Mouse (Mus musculus) E14TG2a.4 (cell line): ENCODE data around the gene Aunip.
A peak's percentile ranks its signal among the peaks of the same experiment; 100 is the strongest.

ENCODE experiments used
- H3K27me3 ChIP-seq: 2 replicates; pipeline ENCODE4 v1.6.1; 2014; ENCODE audit warnings: low read length, control low read depth; ENCODE audit not compliant: insufficient read depth
- H3K36me3 ChIP-seq: 2 replicates; pipeline ENCODE4 v1.6.1; 2014; ENCODE audit warnings: low read length, control low read depth; ENCODE audit not compliant: insufficient read depth
- H3K4me1 ChIP-seq: replicated peaks from 2 replicates; pipeline ENCODE4 v1.6.1; 2014; ENCODE audit warnings: low read depth, low read length, control low read depth
- H3K4me3 ChIP-seq: replicated peaks from 2 replicates; pipeline ENCODE4 v1.5.1; 2014; ENCODE audit warnings: mild to moderate bottlenecking, low read length
- H3K9me3 ChIP-seq: 2 replicates; pipeline ENCODE4 v1.6.1; 2014; ENCODE audit warnings: low read length, control low read depth
- CTCF ChIP-seq: conservative IDR thresholded peaks from 2 replicates; pipeline ENCODE4 v1.5.1; 2014; ENCODE audit warnings: low read length
- NANOG ChIP-seq: IDR thresholded peaks from 2 replicates; pipeline ENCODE4 v1.6.1; 2014; ENCODE audit warnings: borderline replicate concordance, low read length, mixed read lengths
- POU5F1 ChIP-seq: IDR thresholded peaks from 2 replicates; pipeline ENCODE4 v1.6.1; 2014; ENCODE audit warnings: low read length, borderline replicate concordance

The Aunip gene

DNA sequence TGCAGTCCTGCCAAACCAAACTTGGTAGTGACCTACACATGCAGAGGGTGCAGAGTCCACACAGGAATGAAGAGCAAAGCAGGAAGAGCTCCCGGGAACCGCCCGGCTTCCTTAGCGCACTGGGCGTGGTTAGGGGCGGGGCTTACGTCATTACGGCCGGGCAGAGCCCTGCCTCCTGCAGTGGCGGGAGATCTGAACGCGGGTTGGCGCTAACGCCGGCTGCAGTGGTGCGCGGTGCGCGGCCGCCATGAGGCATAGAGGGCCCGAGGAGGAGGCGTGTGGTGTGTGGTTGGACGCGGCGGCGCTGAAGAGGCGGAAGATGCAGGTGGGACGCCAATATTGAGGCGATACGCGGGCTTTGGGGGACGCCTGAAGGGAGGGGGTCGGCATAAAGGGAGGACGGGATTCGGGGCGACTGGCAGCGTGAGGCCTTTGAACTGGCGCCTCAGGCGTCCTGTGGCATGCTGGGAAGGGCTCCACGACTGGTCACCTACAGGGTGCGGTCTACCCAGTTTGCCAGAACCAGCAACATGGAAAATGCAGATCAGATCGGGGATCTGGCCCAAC lies at the start of gene Aunip:
Aunip (plus strand) TSS at position 155 of the 567 bp plus-strand sequence.
- H3K4me3 ChIP-seq: peak within 1 kb of the TSS; percentile 87
- peaks cover 56% of the 10 kb centered on the region for H3K4me1 ChIP-seq
- no peak for TF ChIP-seq CTCF
- TF ChIP-seq POU5F1: no peak
- no peak for TF ChIP-seq NANOG
- no peaks in the 10 kb centered on the region for H3K9me3 ChIP-seq
- H3K36me3 ChIP-seq: peaks cover 15% of the 10 kb centered on the region
- H3K27me3 ChIP-seq: peaks cover 13% of the 10 kb centered on the region

GRCm38 (mm10) chr4:134461252-134461651 lies 49.5 kb upstream of the Aunip start:
- Histone ChIP-seq H3K4me1 (peaks cover 61% of the 10 kb centered on the region), H3K9me3 (no peaks in the 10 kb centered on the region)
- TF ChIP-seq CTCF: no peak

GRCm38 (mm10) chr4:134465789-134466188 lies 45.0 kb upstream of the Aunip start:
- H3K36me3 ChIP-seq: peaks cover 11% of the 10 kb centered on the region

More at GRCm38 (mm10) chr4:134461252-134461651, 49.5 kb upstream of the Aunip start:
- peaks cover 9% of the 10 kb centered on the region; the same call in 1 of the 2 replicates for H3K36me3 ChIP-seq
- H3K4me3 ChIP-seq: no peak overlapping the region
- no peaks in the 10 kb centered on the region for H3K27me3 ChIP-seq

GRCm38 (mm10) chr4:134466381-134467262 lies 44.2 kb upstream of the Aunip start:
- Histone ChIP-seq H3K4me3 (peak overlapping the region; percentile 84), H3K27me3 (no peaks in the 10 kb centered on the region), H3K4me1 (peaks cover 53% of the 10 kb centered on the region), H3K36me3 (peaks cover 19% of the 10 kb centered on the region), H3K9me3 (no peaks in the 10 kb centered on the region)
- TF ChIP-seq CTCF (no peak), POU5F1 (no peak), NANOG (no peak)

More at GRCm38 (mm10) chr4:134465789-134466188, 45.0 kb upstream of the Aunip start:
- no peaks in the 10 kb centered on the region for H3K27me3 ChIP-seq
- H3K9me3 ChIP-seq: no peaks in the 10 kb centered on the region
- H3K4me1 ChIP-seq: peaks cover 53% of the 10 kb centered on the region
- TF ChIP-seq NANOG: no peak
- TF ChIP-seq CTCF: no peak
- no peak for TF ChIP-seq POU5F1
- peak overlapping the region; percentile 33 for H3K4me3 ChIP-seq

- H3K27me3 ChIP-seq: no peaks in the 10 kb centered on the region
- peak overlapping the region; percentile 84 for H3K4me3 ChIP-seq
- H3K9me3 ChIP-seq: no peaks in the 10 kb centered on the region
- peaks cover 29% of the 10 kb centered on the region for H3K36me3 ChIP-seq
- H3K4me1 ChIP-seq: peaks cover 63% of the 10 kb centered on the region
- TF ChIP-seq CTCF (no peak), NANOG (no peak), POU5F1 (no peak)
These were observed 43.2 kb upstream of the Aunip start for GRCm38 (mm10) chr4:134467435-134468214.

DNA sequence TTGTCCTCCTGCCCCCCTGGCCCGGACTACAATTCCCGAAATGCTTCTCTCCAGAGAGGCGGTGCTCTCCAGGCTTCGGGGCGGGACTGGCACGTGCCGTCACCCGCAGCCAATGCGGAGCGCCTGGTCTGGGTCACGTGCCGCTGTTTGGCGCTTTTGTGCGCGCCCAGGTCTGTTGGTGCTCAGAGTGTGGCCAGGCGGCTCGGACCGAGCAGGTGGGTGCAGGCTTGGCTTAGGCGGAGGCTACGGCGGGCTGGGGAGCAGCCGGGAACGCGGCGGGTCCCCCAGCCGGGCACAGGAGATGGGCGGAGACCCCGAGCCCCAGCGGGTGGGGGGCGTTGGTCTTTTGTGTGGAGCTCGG lies 42.6 kb upstream of the Aunip start, which contains the start of gene Stmn1:
Stmn1 (plus strand) TSS at position 106 of the 361 bp plus-strand sequence.
- Histone ChIP-seq H3K9me3 (no peaks in the 10 kb centered on the region), H3K4me1 (peaks cover 67% of the 10 kb centered on the region), H3K4me3 (peak within 1 kb of the TSS; percentile 84), H3K27me3 (no peaks in the 10 kb centered on the region), H3K36me3 (peaks cover 35% of the 10 kb centered on the region)
- TF ChIP-seq NANOG (no peak), CTCF (no peak), POU5F1 (no peak)

- Histone ChIP-seq H3K27me3 (no peaks in the 10 kb centered on the region), H3K4me3 (peak overlapping the region; percentile 84), H3K4me1 (peaks cover 69% of the 10 kb centered on the region), H3K9me3 (no peaks in the 10 kb centered on the region), H3K36me3 (peaks cover 34% of the 10 kb centered on the region)
- TF ChIP-seq NANOG: no peak
- TF ChIP-seq CTCF: no peak
- no peak for TF ChIP-seq POU5F1
These were observed 42.1 kb upstream of the Aunip start for GRCm38 (mm10) chr4:134468578-134469266.

DNA sequence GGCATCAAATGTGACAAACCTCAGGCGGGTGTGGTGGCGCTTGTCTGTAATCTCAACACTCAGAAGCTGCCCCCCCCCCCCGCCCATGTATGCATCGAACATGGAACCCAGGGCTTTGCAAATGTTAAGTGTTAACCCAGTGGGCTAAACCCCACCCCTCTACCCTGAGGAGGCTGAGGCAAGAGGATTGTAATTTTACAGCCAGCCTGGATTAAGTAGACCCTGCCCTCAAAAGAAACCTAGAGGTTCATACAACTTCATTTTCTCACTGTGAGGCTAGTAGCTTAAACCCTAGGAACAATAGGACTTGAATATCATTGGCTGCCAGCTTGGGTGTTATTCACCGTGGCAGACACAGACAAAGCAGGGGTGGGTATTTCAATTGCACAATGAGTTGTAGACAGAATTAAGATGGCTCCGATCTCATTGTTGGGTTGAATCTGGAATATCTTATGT lies 41.4 kb upstream of the Aunip start:
- H3K36me3 ChIP-seq: peaks cover 40% of the 10 kb centered on the region
- no peak for TF ChIP-seq NANOG
- H3K9me3 ChIP-seq: no peaks in the 10 kb centered on the region
- H3K4me3 ChIP-seq: peak overlapping the region; percentile 84
- H3K4me1 ChIP-seq: peaks cover 75% of the 10 kb centered on the region
- no peaks in the 10 kb centered on the region for H3K27me3 ChIP-seq
